Mouse (Mus musculus) kidney, postnatal 36 days (tissue): Measurements from ENCODE around the gene Polr2f.

Experiments
- DNase-seq, 2 experiments: peaks; one replicate each; pipeline ENCODE4 v3.0.0; 2021 to 2022; ENCODE audit warnings: mixed read lengths in 2 of 2

The Polr2f gene

DNA sequence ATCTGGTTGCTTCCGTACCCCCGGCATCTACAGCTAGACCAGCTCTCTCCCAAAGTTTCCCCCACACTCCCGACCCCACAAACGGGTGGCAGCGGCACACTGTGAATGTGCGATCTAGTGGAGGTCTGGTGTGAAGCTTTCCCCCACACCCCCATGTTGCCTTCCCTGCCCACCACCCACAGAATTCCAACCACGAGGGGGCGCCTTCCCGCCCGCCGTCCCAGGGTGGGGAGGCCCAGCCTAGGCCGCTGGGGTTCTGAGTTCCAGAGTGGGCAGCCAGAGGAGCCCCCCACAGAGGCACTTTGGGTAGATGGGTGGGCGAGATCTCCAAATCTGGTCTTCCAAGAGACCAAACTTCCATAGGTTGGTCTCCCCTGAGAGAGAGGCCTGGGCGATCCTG is 22.0 kb downstream of the Polr2f start:
- no peak for DNase-seq

DNA sequence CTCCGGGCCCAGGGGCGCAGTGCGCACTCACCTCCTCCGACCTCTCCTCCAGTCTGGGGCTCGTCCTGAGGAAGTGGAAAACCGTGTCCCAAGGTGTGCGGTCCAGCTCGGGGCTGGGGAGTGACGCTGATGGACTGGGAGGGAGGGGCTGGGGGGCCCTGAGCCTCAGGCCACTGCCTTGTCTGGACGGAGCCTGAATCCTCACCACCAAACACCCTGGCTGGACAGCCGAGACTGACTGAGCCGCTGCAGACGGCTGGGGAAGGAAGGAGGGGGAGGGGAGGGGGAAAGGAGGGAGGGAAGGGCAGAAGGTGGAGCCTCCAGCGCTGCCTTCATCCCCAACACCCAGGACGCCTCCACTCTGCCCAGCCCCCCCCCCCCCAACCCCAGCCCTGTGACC is 23.4 kb downstream of the Polr2f start:
- DNase-seq = no peak

DNA sequence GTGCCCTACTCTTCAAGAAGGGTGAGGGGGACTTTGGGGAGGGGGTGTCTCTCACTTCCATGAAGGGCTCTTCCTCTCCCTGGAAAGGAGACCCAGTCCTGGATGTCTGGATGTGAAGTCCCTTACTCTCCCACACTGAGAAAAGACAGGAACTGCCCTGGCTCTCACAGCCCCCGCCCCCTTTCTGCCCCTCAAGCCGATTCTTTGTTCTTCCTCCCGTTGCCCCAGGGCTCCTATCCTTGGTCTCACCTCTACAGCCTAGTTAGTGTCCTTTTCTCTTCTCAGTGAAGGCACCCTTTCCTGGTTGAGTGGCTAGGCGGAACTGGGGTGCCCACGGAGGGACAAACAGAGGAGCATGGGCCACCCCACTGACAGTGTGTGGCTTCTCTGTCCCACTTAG is 24.3 kb downstream of the Polr2f start, which contains the start of gene Sox10:
Sox10 (minus strand) TSS at position 101 of the 400 bp plus-strand sequence.
- DNase-seq = no peak

DNA sequence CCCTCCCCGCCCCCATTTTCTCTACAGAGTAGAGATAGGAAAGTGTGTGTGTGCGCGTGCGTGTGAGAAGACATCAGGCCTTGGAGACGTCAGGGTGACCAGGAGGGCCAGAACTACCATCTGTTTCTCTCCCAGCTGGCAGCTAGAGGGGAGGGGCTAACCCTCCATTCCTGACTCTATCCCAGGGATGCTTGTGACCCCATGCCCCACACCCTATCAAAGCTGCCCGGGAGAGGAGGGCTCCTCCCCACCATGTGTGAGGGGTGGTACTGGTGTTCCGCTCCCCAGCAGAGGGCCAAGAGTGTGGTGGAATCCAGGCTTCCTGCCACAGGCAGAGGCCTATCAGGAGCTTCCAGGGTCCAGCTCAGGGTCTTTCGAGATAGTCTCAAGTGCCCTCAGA is 25.9 kb downstream of the Polr2f start:
- DNase-seq = no peak

DNA sequence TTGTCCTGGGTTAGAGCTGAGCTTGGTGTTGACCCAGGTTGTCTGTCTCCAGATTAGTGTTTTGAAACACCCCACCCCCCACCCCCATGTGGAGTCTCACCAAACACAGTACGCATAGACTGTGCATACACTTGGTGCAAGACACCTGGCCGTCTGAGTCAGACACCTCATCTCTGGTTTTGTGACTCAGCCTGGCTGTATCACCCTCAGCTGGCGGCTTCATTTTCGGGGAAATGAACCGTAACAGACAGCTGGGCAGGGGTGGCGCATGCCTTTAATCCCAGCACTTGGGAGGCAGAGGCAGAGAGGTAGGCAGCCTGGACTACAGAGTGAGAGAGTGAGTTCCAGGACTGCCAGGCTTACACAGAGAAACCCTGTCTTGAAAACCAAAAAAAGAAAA is 36.1 kb downstream of the Polr2f start:
- DNase-seq = peak; percentile 1 to 21

DNA sequence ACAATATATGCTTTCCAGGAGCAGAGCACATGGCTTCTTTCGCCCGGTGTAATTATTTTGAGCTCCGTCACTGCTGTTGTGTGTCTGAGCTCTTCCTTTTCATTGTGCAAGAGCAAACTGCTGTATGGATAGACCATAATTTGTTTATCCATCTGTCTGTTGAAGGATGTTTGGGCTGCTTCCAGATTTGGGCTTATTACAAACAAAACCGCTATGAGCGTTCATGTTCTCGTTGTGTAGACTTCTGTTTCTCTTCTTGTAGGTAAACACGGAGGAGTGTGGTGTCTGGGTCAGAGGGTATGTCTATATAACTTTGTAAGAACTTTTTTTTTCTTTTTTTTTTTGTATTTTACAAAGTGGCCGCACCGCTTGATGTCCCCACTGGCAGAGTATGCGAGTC is 44.4 kb downstream of the Polr2f start:
- DNase-seq = no peak

DNA sequence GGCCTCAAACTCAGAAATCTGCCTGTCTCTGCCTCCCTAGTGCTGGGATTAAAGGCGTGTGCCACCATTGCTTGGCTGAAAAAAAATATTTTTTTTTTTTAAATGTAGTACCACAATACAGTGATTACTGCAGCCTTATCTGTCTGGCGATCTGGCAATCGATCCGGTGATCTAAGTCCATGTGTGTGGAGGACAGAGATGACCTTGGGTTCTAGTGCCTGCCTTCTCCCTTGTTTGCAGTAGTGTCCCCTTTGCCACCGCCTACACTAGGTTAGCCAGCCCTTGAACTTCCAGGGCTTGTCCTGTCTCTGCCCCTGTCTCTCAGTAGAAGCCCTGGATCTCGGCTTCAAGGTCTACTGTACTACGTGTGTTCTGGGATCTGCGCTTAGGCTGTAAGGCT is 47.0 kb downstream of the Polr2f start:
- no peak for DNase-seq

DNA sequence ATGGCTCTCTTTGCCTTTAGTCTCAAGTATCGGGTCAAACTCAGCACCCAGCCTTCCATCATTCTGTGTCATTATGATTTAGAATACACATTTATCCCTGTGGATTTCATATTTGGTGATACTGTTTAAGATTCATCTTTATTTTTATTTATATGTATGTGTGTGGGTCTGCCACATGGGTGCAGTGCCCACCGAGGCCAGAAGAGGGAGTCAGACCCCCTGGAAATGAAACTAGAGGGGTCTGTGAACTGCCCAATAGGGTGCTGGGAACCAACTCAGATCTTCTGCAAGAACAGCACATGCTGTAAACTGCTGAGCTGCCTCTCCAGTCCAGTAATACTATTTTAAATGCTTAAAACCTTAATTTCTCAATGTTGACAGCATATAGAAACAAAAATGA is 50.6 kb downstream of the Polr2f start:
- DNase-seq = no peak

DNA sequence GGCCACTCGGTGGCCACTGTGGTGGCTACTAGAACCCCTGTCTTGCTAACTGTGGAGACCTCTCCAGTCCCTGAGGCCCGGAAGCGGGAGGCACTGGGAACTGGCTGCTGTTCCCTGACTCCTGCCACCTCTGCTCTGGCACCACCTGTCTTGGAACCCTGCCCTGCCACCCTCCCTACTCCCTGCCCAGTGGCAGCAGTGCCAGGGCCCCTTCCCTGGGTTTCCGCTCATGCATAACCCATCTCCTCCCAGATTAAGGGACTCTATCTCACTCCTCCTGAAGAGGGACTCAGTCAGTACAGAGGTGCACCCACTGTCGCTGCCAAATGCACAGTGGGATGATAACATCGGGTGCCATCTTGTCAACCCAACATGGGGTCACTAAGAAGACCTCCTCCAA is 51.6 kb downstream of the Polr2f start:
- no peak for DNase-seq

DNA sequence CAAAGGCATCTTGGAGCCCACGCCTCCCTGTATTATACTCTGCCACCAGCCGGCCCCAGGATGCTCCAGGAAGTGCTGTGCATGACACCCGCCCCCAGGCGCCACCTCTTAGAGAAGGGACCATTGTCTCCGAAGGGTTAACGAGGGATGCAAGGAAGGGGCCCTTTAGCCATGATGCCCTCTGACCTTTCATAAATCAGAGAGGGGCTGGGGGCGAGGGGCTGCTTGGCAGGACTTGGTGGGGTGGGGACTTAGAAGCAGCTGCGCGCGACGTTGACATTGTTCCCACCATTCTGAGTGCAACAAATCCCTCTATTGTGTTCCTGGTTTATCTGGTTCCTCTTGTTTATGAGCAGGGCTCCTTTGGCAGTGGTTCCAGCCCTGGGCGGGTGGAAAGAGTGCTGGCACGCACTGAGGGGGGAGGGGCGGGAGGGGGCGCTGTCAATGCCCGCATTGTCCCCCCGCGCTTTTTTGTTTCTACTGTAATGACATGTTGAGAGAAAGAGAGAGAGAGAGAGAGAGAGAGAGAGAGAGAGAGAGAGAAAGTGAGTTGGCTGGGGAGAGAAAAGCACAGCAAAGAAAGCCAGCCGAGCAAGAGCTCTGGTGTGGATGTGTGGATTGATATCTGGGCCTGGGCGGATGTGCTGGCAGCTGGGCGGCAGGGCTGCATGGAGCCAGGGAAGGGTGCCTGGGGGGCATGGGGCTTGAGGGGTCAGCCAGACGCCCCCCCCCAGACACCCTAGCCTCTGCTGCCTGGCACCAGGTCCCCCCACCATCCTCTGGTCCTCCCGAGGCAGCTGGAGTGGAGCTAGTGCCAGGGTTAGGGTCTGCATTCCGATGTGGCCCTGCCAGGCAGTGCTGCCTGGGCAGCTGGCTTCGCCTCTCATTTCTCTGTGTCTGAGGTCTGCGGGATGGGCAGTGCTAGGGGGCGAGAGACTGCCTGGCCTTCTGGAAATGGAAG is 52.4 kb downstream of the Polr2f start:
- DNase-seq = no peak

DNA sequence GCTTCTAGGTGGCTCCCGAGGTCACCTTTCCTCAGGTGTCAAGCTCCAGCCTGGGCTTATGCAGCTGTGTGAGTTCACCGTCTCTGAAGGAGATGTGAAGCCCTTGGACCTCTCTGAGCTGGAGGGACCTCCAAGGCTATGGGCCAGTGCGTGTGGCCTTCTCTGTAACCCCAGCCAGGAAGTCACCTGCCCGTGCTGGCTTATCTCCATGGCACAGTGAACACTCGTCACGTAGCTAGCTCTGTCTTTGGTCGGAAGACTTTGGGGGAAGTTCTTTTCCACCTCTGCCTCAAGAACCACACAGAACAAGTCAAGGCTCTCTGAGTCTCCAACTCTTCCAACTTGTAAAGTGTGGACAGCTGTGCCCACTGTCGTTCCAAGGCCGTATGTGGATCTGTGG is 53.2 kb downstream of the Polr2f start:
- DNase-seq = no peak

DNA sequence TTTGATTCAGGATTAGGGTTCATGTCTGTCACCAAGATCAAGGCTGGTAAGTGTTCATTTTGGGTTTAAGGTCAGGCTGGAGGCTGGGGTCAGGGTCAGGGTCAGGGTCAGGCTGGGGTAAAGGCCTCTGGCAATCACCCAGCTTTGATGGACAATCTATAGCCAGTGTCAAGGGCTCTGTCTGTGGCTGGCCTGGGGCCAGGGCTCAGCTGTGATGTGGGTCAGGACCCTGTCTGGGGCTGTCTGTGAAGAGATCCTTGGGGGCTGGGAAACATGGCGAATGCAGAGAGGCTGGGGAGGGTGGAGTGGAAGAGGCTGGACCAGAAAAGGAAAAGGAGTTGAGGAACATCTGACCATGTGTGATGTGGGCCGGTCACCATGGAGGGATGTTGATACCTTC is 54.1 kb downstream of the Polr2f start:
- no peak for DNase-seq

DNA sequence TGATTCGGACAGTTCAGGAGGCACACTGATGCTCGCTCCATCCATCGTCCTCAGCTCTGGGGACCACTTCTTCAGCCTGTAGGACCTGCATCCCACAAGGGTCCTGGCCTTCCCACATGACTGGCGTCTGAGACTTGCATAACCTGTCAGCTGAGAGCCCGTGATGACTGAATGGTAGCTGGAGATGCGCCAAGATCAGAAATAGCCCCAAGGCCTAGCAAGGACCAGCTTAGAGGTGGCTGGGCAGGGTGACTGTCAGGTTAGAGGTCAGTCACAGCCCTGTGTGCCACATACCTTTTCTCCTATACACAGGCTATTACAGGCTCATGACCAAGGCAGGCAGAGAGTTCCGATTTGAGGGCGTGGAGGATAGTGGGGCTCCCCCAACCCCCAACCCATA is 54.7 kb downstream of the Polr2f start:
- peak; percentile 6 to 26 for DNase-seq

DNA sequence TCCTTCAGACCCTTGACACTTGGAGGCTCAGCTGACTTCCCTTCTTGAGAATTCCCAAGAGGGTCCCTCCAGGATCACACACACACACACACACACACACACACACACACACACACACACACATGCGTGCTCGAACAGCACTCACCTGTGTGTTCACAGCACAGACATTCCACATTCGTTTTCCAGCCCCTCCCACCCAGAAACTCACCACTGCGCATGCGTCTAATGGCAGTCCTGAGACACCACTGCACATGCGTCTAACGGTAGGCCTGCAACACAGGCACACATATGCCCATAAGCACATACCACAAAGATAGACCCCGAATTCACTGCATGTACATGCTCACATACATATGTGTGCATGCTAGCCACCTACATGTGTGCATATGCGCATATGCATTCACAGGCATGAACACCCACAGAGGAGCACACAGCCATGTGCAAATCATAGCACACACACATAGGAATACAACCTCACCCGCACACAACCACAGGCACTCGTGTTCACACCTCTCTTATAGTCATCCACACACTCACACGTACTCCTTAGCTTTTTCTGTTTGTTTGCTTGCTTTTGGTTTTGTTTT is 58.7 kb downstream of the Polr2f start:
- no peak for DNase-seq
